Mouse (Mus musculus): ENCODE measurements at regions not wholly inside any gene's neighbourhood (a gene's known extent, or its start where the extent isn't known, plus 50 kb on each side); places are given as distances from the start of the nearest gene placed in this dataset.
A peak's percentile ranks its signal among the peaks of the same experiment; 100 is the strongest.

- peak; percentile 93 for DNase-seq (ENCODE audit: low read depth, low spot score)
Observed at GRCm38 (mm10) chr7:31208237-31209054, 52.8 kb upstream of the Gramd1a start.

- DNase-seq (ENCODE audit: low read depth, low spot score), result no peak
Observed at GRCm38 (mm10) chr7:31207563-31208236, 52.0 kb upstream of the Gramd1a start.

Measured in brain, adult 2 months (tissue).